Mouse (Mus musculus) hindbrain, embryonic 11.5 days (tissue): ENCODE results near the gene Nkap. TPM values are rescaled to one million over a fixed set of nuclear protein-coding genes. Genes with fewer than 3 reads are reported as not detected.
A peak's percentile ranks its signal among the peaks of the same experiment; 100 is the strongest.
"Not testable (repeated sequence)": the region's sequence is repeated elsewhere in the genome, so short reads cannot be mapped to it uniquely, and the experiment has no call there.

Source experiments
- ATAC-seq: fragments of 200-750 bp; cut with Nextera tagmentation; 2 replicates; pipeline ENCODE4 v1.8.0; 2017; ENCODE audit warnings: mild to moderate bottlenecking, moderate TSS enrichment, moderate library complexity; ENCODE audit not compliant: low FRiP score
- DNase-seq: peaks from one replicate; pipeline ENCODE4 v3.0.0-alpha.2; 2015; ENCODE audit warnings: low spot score
- H3K27ac ChIP-seq: fragments of 300-500 bp; sonication (generic); 2 replicates; pipeline ENCODE4 v1.5.1; 2014; ENCODE audit warnings: mild to moderate bottlenecking, low read depth, low read length
- H3K27me3 ChIP-seq: fragments of 300-500 bp; sonication (generic); 2 replicates; pipeline ENCODE4 v1.6.1; 2014; ENCODE audit warnings: mild to moderate bottlenecking, low read length, moderate library complexity, mixed read lengths; ENCODE audit not compliant: control insufficient read depth, insufficient read depth
- H3K36me3 ChIP-seq: fragments of 300-500 bp; sonication (generic); 2 replicates; pipeline ENCODE4 v1.6.1; 2014; ENCODE audit warnings: mild to moderate bottlenecking, low read length, moderate library complexity, mixed read lengths; ENCODE audit not compliant: control insufficient read depth, insufficient read depth
- H3K4me1 ChIP-seq: fragments of 300-500 bp; sonication (generic); replicated peaks from 2 replicates; pipeline ENCODE4 v1.6.1; 2014; ENCODE audit warnings: low read length, mixed read lengths; ENCODE audit not compliant: control insufficient read depth, insufficient read depth
- H3K4me2 ChIP-seq: fragments of 300-500 bp; sonication (generic); replicated peaks from 2 replicates; pipeline ENCODE4 v1.6.1; 2014; ENCODE audit warnings: mild to moderate bottlenecking, low read depth, low read length
- H3K4me3 ChIP-seq: fragments of 300-500 bp; sonication (generic); 2 replicates; pipeline ENCODE4 v1.5.1; 2014; ENCODE audit warnings: low read depth, low read length
- H3K9ac ChIP-seq: fragments of 300-500 bp; sonication (generic); 2 replicates; pipeline ENCODE4 v1.6.1; 2014; ENCODE audit warnings: low read depth, low read length
- H3K9me3 ChIP-seq: fragments of 300-500 bp; sonication (generic); 2 replicates; pipeline ENCODE4 v1.6.1; 2016; ENCODE audit warnings: low read length; ENCODE audit not compliant: control insufficient read depth
- WGBS: fragments of 180-500 bp; shearing (Covaris S2); extraction: QIAGEN DNeasy Blood & Tissue Kit; methylation state at CpG from one replicate; pipeline ENCODE4 v1.1.7; 2014; 5-methylcytosine and 5-hydroxymethylcytosine counted together
- polyA plus RNA-seq: library from polyadenylated mRNA; unstranded; fragments of >200 nt; fragmentation: Nextera tagmentation; extraction: Ambion mirVana; gene quantifications from 2 replicates; pipeline ENCODE4 v1.2.1, GENCODE M21; 2014

Nkap gene
- polyA plus RNA-seq, 1 experiment from 2014 or later = 25.9 TPM

DNA sequence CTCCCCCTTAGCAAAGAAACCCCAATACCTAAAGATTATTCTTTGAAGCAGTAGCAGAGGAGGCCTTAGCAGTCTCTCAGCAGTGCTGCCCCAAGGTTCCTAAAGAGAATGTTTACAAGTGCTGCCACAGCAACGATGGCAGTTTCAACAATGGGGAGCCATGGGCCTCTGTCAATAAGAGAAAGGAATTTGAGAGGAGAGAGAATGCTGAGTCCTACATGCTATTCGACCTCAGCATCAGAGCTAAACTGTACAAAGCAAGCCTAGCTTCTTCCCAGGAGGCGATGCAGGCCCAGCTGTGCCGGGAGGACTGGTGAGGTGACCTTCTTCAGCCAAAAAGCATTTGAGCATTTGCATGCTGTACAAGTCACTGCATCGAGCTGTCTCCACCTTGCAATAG, 42.1 kb downstream of the Nkap start, which contains the start of gene Akap14:
TSS of gene Akap14 (minus strand) at position 101 of the 400 bp plus-strand sequence.
- Histone ChIP-seq H3K36me3 (no peaks in the 10 kb centered on the region), H3K4me2 (no peak within 1 kb of the TSS), H3K4me1 (no peaks in the 10 kb centered on the region), H3K9ac (no peak within 1 kb of the TSS), H3K27me3 (no peaks in the 10 kb centered on the region), H3K9me3 (no peaks in the 10 kb centered on the region), H3K27ac (no peak within 1 kb of the TSS), H3K4me3 (no peak within 1 kb of the TSS)
- 39% methylated on average over 5 of the region's 5 CpGs for WGBS
- ATAC-seq = no peak
- peak; percentile 1 for DNase-seq

GRCm38 (mm10) chrX:37184401-37184800, 57.8 kb downstream of the Nkap start:
- not testable (repeated sequence) for H3K4me2 ChIP-seq, H3K36me3 ChIP-seq, H3K4me1 ChIP-seq, H3K9me3 ChIP-seq, H3K27me3 ChIP-seq, DNase-seq, H3K9ac ChIP-seq, H3K4me3 ChIP-seq, H3K27ac ChIP-seq, ATAC-seq
- WGBS = 78% methylated on average over 8 of the region's 8 CpGs

- Histone ChIP-seq H3K27ac (no peak overlapping the region), H3K4me3 (peak overlapping the region; percentile 49), H3K27me3 (no peaks in the 10 kb centered on the region), H3K9ac (peak overlapping the region; percentile 28), H3K36me3 (no peaks in the 10 kb centered on the region), H3K9me3 (no peaks in the 10 kb centered on the region), H3K4me2 (peak overlapping the region; percentile 52), H3K4me1 (no peaks in the 10 kb centered on the region)
- WGBS = 13% methylated on average over 15 of the region's 20 CpGs
- no peak for DNase-seq
- ATAC-seq = no peak
These were observed 64.1 kb downstream of the Nkap start for GRCm38 (mm10) chrX:37190755-37191104.

GRCm38 (mm10) chrX:37191105-37191743, 64.6 kb downstream of the Nkap start, which contains the start of the genes Ndufa1 and Rnf113a1:
Ndufa1 (minus strand) TSS chrX:37191163.
Rnf113a1 (plus strand) TSS chrX:37191245.
- Histone ChIP-seq H3K4me1 (no peaks in the 10 kb centered on the region), H3K4me3 (peak within 1 kb of the TSS; percentile 49), H3K36me3 (no peaks in the 10 kb centered on the region), H3K27ac (peak within 1 kb of the TSS; percentile 42; the same call in 1 of the 2 replicates), H3K27me3 (no peaks in the 10 kb centered on the region), H3K9me3 (no peaks in the 10 kb centered on the region), H3K4me2 (peak within 1 kb of the TSS; percentile 55), H3K9ac (peak within 1 kb of the TSS; percentile 49)
- peak; percentile 91 for ATAC-seq
- peak; percentile 82 for DNase-seq
- WGBS = 25% methylated on average over 56 of the region's 63 CpGs

DNA sequence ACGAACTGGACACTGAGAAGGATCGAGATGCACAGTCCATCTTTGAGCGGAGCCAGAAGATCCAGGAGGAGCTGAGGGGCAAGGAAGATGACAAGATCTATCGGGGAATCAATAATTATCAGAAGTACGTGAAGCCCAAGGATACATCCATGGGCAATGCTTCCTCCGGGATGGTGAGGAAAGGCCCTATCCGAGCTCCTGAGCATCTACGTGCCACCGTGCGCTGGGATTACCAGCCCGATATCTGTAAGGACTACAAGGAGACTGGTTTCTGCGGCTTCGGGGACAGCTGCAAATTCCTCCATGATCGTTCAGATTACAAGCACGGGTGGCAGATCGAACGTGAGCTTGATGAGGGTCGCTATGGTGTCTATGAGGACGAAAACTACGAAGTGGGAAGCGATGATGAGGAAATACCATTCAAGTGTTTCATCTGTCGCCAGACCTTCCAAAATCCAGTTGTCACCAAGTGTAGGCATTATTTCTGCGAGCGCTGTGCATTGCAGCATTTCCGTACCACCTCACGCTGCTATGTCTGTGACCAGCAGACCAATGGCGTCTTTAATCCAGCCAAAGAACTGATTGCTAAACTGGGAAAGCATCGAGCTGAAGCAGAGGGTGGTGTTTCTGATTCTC, 65.3 kb downstream of the Nkap start:
- WGBS = 32% methylated on average over 28 of the region's 28 CpGs
- Histone ChIP-seq H3K9ac (peak overlapping the region; percentile 49), H3K4me2 (peak overlapping the region; percentile 55), H3K27me3 (no peaks in the 10 kb centered on the region), H3K4me1 (no peaks in the 10 kb centered on the region), H3K9me3 (no peaks in the 10 kb centered on the region), H3K36me3 (no peaks in the 10 kb centered on the region), H3K4me3 (peak overlapping the region; percentile 49), H3K27ac (no peak overlapping the region)
- ATAC-seq = peak; percentile 30; the same call in 1 of the 2 replicates
- DNase-seq = peak; percentile 38

DNA sequence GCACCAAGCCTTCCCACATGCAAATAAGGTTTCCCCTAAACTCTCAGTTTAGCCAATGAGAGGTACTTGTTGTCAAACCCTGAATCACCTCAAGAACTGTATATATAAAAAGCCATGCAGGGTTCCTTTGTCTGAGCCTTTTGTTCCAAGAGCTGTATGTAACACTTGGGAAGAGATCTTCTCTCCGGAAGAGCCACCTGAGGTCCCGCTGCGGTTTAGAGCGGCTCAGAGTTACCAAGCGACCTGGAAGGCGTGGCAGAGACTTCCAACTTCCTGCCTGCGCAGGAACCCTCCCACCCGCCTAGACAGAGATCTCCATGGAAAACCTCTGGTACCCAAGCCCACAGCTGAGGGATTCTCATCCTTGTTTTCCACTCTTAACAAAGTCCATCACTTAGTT, 72.1 kb downstream of the Nkap start:
- H3K9ac ChIP-seq = no peak overlapping the region
- no peak overlapping the region for H3K4me3 ChIP-seq
- no peaks in the 10 kb centered on the region for H3K27me3 ChIP-seq
- H3K36me3 ChIP-seq = no peaks in the 10 kb centered on the region
- no peak overlapping the region for H3K27ac ChIP-seq
- H3K4me2 ChIP-seq = no peak overlapping the region
- WGBS = 49% methylated on average over 8 of the region's 8 CpGs
- ATAC-seq = no peak
- H3K4me1 ChIP-seq = no peaks in the 10 kb centered on the region
- no peaks in the 10 kb centered on the region for H3K9me3 ChIP-seq
- DNase-seq = no peak

Other genes with a start within 250 kb of the Nkap start
- gene Nkrf, start 223.9 kb upstream of the Nkap start, polyA plus RNA-seq = 7.9 and 8.4 TPM in 2 replicates
- gene Sept6, start 135.0 kb upstream of the Nkap start, polyA plus RNA-seq = 57.5 and 62.8 TPM in 2 replicates
- gene Sowahd, start 78.0 kb upstream of the Nkap start, polyA plus RNA-seq = not detected in 2 replicates
- 414 and 431 TPM in 2 replicates for gene Rpl39, start 41.4 kb upstream of the Nkap start, polyA plus RNA-seq
- gene Upf3b, start 16.5 kb upstream of the Nkap start, polyA plus RNA-seq = 19.0 and 27.6 TPM in 2 replicates
- gene Akap14, start 42.0 kb downstream of the Nkap start, polyA plus RNA-seq = 0.50 and 0.57 TPM in 2 replicates
- 443 and 479 TPM in 2 replicates for gene Ndufa1, start 64.4 kb downstream of the Nkap start, polyA plus RNA-seq
- gene Rnf113a1, start 64.5 kb downstream of the Nkap start, polyA plus RNA-seq = 16.1 and 18.5 TPM in 2 replicates
- gene Gm9, start 84.2 kb downstream of the Nkap start, polyA plus RNA-seq = not detected in 2 replicates
- not detected in 2 replicates for gene Rhox1, start 95.5 kb downstream of the Nkap start, polyA plus RNA-seq
- 0.26 and 0.29 TPM in 2 replicates for gene Rhox2a, start 118.2 kb downstream of the Nkap start, polyA plus RNA-seq
- not detected in 2 replicates for gene Rhox3a, start 123.1 kb downstream of the Nkap start, polyA plus RNA-seq
- gene Rhox4a, start 138.5 kb downstream of the Nkap start, polyA plus RNA-seq = not detected in 2 replicates